Mouse (Mus musculus) stomach, embryonic 15.5 days (tissue): Measurements from ENCODE around the gene Il10. TPM values are rescaled to one million over a fixed set of nuclear protein-coding genes. Genes with fewer than 3 reads are reported as not detected.

ENCODE experiments used
- ATAC-seq: fragments of 200-750 bp; cut with Nextera tagmentation; 2 replicates; pipeline ENCODE4 v1.8.0; 2017; ENCODE audit warnings: low read depth, moderate number of reproducible peaks, moderate TSS enrichment; ENCODE audit not compliant: insufficient read depth, low FRiP score
- H3K27ac ChIP-seq: fragments of 300-500 bp; sonication (generic); 2 replicates; pipeline ENCODE4 v1.5.1; 2015; ENCODE audit warnings: mild to moderate bottlenecking, inconsistent platforms
- H3K27me3 ChIP-seq: fragments of 300-500 bp; sonication (generic); replicated peaks from 2 replicates; pipeline ENCODE4 v1.6.1; 2015; ENCODE audit warnings: inconsistent platforms
- H3K36me3 ChIP-seq: fragments of 300-500 bp; sonication (generic); 2 replicates; pipeline ENCODE4 v1.6.1; 2015; ENCODE audit warnings: inconsistent platforms
- H3K4me1 ChIP-seq: fragments of 300-500 bp; sonication (generic); 2 replicates; pipeline ENCODE4 v1.6.1; 2015; ENCODE audit warnings: inconsistent platforms
- H3K4me2 ChIP-seq: fragments of 300-500 bp; sonication (generic); 2 replicates; pipeline ENCODE4 v1.6.1; 2015; ENCODE audit warnings: mild to moderate bottlenecking, inconsistent platforms
- H3K4me3 ChIP-seq: fragments of 300-500 bp; sonication (generic); replicated peaks from 2 replicates; pipeline ENCODE4 v1.5.1; 2015; ENCODE audit warnings: inconsistent platforms
- H3K9ac ChIP-seq: fragments of 300-500 bp; sonication (generic); 2 replicates; pipeline ENCODE4 v1.6.1; 2015; ENCODE audit warnings: inconsistent platforms
- H3K9me3 ChIP-seq: fragments of 300-500 bp; sonication (generic); 2 replicates; pipeline ENCODE4 v1.6.1; 2016; ENCODE audit warnings: inconsistent platforms
- WGBS: fragments of 180-500 bp; shearing (Covaris S2); methylation state at CpG from one replicate; pipeline ENCODE4 v1.1.7; 2015; 5-methylcytosine and 5-hydroxymethylcytosine counted together
- polyA plus RNA-seq: library from polyadenylated mRNA; unstranded; fragments of >200 nt; fragmentation: Nextera tagmentation; extraction: Ambion mirVana; gene quantifications from 2 replicates; pipeline ENCODE4 v1.2.1, GENCODE M21; 2015

Gene Il10
- polyA plus RNA-seq, 1 experiment from 2014 or later, result not detected

DNA sequence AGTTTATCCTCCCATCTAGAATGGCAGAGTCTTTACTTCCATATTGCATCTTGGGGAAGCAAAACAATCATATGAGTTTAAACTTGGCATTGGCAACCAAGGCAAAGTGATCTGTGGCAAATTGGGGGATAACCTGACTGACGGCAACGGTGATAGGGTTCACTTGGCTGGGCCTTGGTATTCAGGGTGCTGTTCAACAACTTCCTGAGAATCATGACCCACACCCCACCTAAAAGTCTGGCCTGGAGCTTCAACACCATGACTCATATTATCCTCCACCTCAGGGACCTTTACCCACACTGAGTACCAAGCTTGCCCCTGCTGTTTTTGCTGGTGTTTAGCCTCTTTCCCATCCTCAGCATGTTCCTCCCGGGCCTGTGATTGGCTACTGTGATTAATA is 19.3 kb upstream of the Il10 start:
- H3K27ac ChIP-seq, result no peak overlapping the region
- H3K4me3 ChIP-seq, result no peak overlapping the region
- no peaks in the 10 kb centered on the region for H3K9me3 ChIP-seq
- no peaks in the 10 kb centered on the region for H3K36me3 ChIP-seq
- no peak overlapping the region for H3K4me2 ChIP-seq
- no peak overlapping the region for H3K9ac ChIP-seq
- no peak for ATAC-seq
- 79% methylated on average over 3 of the region's 3 CpGs for WGBS
- no peaks in the 10 kb centered on the region for H3K4me1 ChIP-seq
- H3K27me3 ChIP-seq, result no peaks in the 10 kb centered on the region

- Histone ChIP-seq H3K4me3 (no peak overlapping the region), H3K4me2 (no peak overlapping the region), H3K36me3 (no peaks in the 10 kb centered on the region), H3K9me3 (no peaks in the 10 kb centered on the region), H3K9ac (no peak overlapping the region), H3K4me1 (no peaks in the 10 kb centered on the region), H3K27ac (no peak overlapping the region), H3K27me3 (no peaks in the 10 kb centered on the region)
- 87% methylated on average over 2 of the region's 2 CpGs for WGBS
- no peak for ATAC-seq
Observed at GRCm38 (mm10) chr1:131002561-131002960, 17.1 kb upstream of the Il10 start.

DNA sequence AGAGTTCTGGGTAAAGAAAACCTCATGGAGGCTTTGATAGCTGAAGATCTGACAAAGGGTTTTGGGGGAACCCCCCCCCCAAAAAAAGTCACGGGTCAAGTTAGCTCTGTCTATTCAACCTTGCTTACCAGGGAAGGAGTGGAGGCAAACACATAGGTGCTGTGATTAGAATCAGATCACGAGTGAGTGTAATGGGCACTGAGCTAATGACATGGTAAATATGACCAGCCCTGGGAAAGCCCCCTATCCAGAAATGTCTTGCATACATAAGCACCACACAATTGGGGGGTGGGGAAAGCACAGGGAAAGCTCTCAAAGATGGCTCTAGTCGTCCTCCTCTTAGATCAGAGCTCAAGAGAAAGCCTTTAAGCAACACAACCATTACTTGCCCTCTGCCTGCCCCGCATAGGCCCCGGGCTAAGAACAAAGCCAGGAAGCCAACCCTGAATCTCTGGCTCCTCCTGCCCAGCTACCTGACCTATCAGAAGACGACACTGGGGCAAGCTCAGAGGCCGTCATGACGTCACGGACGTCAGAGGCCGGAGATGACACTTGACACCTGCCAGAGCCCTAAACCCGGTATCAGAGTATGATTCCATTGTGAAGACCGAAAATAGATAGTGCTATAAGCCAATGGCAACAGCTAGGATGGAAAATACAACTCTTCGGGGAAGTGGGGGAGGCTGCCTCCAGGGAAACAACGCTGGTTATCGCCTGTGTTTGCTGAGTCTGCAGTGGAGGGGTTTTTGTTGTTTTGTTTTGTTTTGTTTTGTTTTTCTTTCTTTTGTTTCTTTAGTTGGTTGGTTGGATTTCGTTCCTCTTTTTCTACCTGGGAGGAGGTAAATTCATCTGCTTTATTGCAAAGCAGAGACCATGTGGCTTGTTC is 16.4 kb upstream of the Il10 start:
- Histone ChIP-seq H3K27ac (no peak overlapping the region), H3K4me2 (no peak overlapping the region), H3K4me1 (no peaks in the 10 kb centered on the region), H3K9me3 (no peaks in the 10 kb centered on the region), H3K36me3 (no peaks in the 10 kb centered on the region), H3K27me3 (no peaks in the 10 kb centered on the region), H3K4me3 (no peak overlapping the region), H3K9ac (no peak overlapping the region)
- ATAC-seq, result no peak
- 57% methylated on average over 17 of the region's 17 CpGs for WGBS

DNA sequence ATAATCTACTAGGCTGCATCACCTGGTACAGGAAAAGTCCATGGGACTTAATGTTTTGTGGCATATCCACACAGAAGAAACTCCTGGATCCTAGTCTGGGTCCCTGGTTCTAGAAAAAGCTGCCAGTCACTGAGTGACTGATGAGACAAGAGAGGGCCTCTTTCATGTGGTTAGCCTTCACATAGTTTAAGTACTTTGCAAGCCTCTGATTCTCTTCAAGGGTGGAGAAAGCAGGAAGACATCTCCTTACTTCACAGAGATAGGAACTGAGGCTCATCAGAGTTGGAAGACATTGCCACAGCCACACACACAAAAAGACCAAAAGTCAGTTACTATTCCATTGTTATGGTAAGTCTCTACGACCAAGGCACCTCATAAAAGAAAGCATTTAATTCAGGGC is 13.6 kb upstream of the Il10 start:
- no peaks in the 10 kb centered on the region for H3K36me3 ChIP-seq
- no peak overlapping the region for H3K4me2 ChIP-seq
- H3K4me1 ChIP-seq, result no peaks in the 10 kb centered on the region
- H3K9me3 ChIP-seq, result no peaks in the 10 kb centered on the region
- no peaks in the 10 kb centered on the region for H3K27me3 ChIP-seq
- WGBS, result 70% methylated on average over 1 of the region's 1 CpGs
- no peak overlapping the region for H3K9ac ChIP-seq
- no peak overlapping the region for H3K4me3 ChIP-seq
- no peak for ATAC-seq
- no peak overlapping the region for H3K27ac ChIP-seq

- Histone ChIP-seq H3K4me3 (no peak overlapping the region), H3K4me1 (no peaks in the 10 kb centered on the region), H3K27me3 (no peaks in the 10 kb centered on the region), H3K9ac (no peak overlapping the region), H3K27ac (no peak overlapping the region), H3K4me2 (no peak overlapping the region), H3K9me3 (no peaks in the 10 kb centered on the region), H3K36me3 (no peaks in the 10 kb centered on the region)
- 69% methylated on average over 17 of the region's 17 CpGs for WGBS
- no peak for ATAC-seq
Observed at GRCm38 (mm10) chr1:131010201-131011153, 9.2 kb upstream of the Il10 start.

- no peaks in the 10 kb centered on the region for H3K27me3 ChIP-seq
- WGBS, result 78% methylated on average over 8 of the region's 8 CpGs
- ATAC-seq, result no peak
- no peak overlapping the region for H3K4me2 ChIP-seq
- H3K9ac ChIP-seq, result no peak overlapping the region
- no peaks in the 10 kb centered on the region for H3K9me3 ChIP-seq
- no peak overlapping the region for H3K27ac ChIP-seq
- no peaks in the 10 kb centered on the region for H3K4me1 ChIP-seq
- no peaks in the 10 kb centered on the region for H3K36me3 ChIP-seq
- H3K4me3 ChIP-seq, result no peak overlapping the region
Observed at GRCm38 (mm10) chr1:131012494-131012893, 7.2 kb upstream of the Il10 start.

- ATAC-seq, result no peak
- no peak overlapping the region for H3K9ac ChIP-seq
- no peak overlapping the region for H3K4me2 ChIP-seq
- H3K36me3 ChIP-seq, result no peaks in the 10 kb centered on the region
- WGBS, result 76% methylated on average over 5 of the region's 5 CpGs
- no peaks in the 10 kb centered on the region for H3K4me1 ChIP-seq
- no peak overlapping the region for H3K4me3 ChIP-seq
- H3K27ac ChIP-seq, result no peak overlapping the region
- no peaks in the 10 kb centered on the region for H3K9me3 ChIP-seq
- H3K27me3 ChIP-seq, result no peaks in the 10 kb centered on the region
Observed at GRCm38 (mm10) chr1:131013926-131014325, 5.7 kb upstream of the Il10 start.

DNA sequence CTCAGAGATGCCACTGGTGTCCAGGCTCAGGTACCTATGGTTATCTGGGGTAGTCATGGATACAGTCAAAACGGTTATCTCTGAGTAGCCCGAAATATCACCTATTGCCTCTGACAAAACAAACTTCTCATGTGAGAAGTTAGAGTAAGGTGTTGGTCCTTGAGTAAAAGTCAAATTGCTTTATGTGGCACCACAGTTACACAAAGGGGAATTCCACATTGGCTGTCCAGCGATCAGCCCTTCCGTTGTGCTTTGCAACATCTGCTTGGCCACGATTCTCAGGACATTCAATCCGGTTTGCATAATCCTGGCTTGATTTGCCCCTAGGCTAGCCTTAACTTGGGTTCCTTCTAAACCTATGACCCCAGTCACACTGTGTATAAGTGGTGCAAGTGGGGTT is 4.4 kb upstream of the Il10 start:
- Histone ChIP-seq H3K27me3 (no peaks in the 10 kb centered on the region), H3K9me3 (no peaks in the 10 kb centered on the region), H3K36me3 (no peaks in the 10 kb centered on the region), H3K4me1 (no peaks in the 10 kb centered on the region), H3K4me3 (no peak overlapping the region), H3K27ac (no peak overlapping the region), H3K4me2 (no peak overlapping the region), H3K9ac (no peak overlapping the region)
- no peak for ATAC-seq
- 90% methylated on average over 6 of the region's 6 CpGs for WGBS

DNA sequence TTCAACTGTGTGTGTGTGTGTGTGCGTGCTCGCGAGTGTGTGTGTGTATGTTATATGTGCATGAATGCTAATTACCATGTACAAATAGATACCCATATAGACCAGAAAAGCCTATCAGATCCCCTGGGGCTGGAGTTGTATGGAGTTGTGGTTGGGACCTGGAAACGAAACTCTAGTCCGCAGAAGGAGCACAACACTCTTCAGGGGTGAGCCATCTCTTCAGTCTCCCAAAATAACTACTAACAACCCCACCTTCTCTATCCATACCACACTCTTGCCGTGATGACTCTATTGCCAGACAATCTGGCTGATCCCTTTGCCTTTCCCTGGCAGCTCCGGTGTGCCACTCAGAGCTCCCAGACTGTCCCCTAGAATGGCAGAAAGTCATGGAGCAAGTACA is 3.8 kb upstream of the Il10 start:
- no peak for ATAC-seq

DNA sequence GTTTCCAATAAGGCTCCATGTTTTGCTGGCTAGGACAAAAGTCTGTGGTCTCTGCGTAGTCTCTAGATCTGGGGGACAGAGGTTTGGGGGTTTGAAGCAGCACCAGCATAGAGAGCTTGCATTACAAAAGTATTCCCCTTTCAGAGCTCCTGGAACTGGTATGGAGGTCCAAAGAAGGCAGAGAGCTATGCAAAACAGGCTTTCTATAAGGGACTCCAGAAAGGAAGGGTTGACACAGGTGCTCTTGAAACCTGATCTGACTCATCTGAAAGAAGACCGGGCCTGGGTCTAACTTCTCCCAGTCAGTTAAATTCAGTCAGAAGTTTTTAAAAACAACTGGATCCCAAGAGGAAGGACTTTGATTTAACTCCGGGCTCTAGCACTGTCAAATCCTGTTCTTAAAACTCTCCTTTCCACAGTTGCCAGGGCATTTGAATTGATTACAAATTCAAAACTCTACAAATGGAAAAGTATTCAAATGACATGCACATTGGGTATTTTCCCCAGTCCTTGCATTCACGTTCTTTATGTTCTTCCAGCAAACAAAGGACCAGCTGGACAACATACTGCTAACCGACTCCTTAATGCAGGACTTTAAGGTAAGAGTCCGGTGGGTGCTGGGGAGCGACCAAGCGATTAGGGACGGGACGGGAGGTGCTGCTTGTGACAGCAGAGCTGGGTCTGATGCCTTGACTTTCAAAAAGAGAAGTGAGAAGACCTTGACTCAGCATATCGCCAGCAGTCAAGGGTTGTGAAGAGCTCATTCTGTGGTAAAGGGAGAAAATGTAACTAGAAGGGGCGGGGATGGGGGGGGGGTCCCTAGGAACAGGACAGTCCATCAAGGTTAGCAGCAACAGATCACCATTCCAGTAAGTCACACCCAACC is 1.0 kb downstream of the Il10 start:
- WGBS, result 49% methylated on average over 12 of the region's 12 CpGs
- Histone ChIP-seq H3K4me2 (no peak overlapping the region), H3K9me3 (no peaks in the 10 kb centered on the region), H3K4me3 (no peak overlapping the region), H3K4me1 (no peaks in the 10 kb centered on the region), H3K36me3 (no peaks in the 10 kb centered on the region), H3K27ac (no peak overlapping the region), H3K27me3 (no peaks in the 10 kb centered on the region), H3K9ac (no peak overlapping the region)
- ATAC-seq, result no peak

More for the DNA sequence above, 3.8 kb upstream of the Il10 start:
- Histone ChIP-seq H3K9ac (no peak overlapping the region), H3K27ac (no peak overlapping the region), H3K4me2 (no peak overlapping the region), H3K4me1 (no peaks in the 10 kb centered on the region), H3K27me3 (no peaks in the 10 kb centered on the region), H3K4me3 (no peak overlapping the region), H3K36me3 (no peaks in the 10 kb centered on the region), H3K9me3 (no peaks in the 10 kb centered on the region)
- WGBS, result 92% methylated on average over 7 of the region's 7 CpGs

DNA sequence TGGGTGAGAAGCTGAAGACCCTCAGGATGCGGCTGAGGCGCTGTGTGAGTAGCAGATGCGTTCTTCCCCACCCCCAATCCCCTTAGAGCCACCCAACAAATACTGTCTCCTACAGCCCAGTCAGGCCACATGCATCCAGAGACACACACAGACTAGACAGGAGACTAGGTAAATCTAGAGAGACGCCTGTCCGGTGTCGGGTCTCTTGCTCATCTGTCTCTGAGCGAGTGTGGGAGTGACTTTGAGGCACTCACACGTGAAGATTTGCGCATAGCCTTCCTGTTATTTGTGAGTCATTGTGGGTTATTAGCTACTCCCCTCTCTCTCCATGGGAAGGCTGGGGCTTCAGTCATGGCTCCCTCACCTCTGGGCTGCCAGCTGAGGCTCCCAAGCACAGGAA is 1.8 kb downstream of the Il10 start:
- no peak overlapping the region for H3K9ac ChIP-seq
- no peak for ATAC-seq
- no peaks in the 10 kb centered on the region for H3K27me3 ChIP-seq
- 65% methylated on average over 9 of the region's 9 CpGs for WGBS
- H3K36me3 ChIP-seq, result no peaks in the 10 kb centered on the region
- no peaks in the 10 kb centered on the region for H3K4me1 ChIP-seq
- H3K4me3 ChIP-seq, result no peak overlapping the region
- H3K4me2 ChIP-seq, result no peak overlapping the region
- H3K9me3 ChIP-seq, result no peaks in the 10 kb centered on the region
- no peak overlapping the region for H3K27ac ChIP-seq
